Mouse (Mus musculus) embryonic facial prominence, embryonic 14.5 days (tissue): ENCODE data around the gene Wscd2. TPM values are rescaled to one million over a fixed set of nuclear protein-coding genes. Genes with fewer than 3 reads are reported as not detected.

Experiments used
- ATAC-seq: fragments of 200-750 bp; cut with Nextera tagmentation; 2 replicates; pipeline ENCODE4 v1.8.0; 2017; ENCODE audit warnings: low read depth, moderate number of reproducible peaks, moderate TSS enrichment
- DNase-seq: peaks from one replicate; pipeline ENCODE4 v3.0.0-alpha.2; 2015; ENCODE audit warnings: low spot score
- H3K27ac ChIP-seq: fragments of 300-500 bp; sonication (generic); replicated peaks from 2 replicates; pipeline ENCODE4 v1.5.1; 2014; ENCODE audit warnings: low read depth, mild to moderate bottlenecking, low read length, moderate library complexity
- H3K27me3 ChIP-seq: fragments of 300-500 bp; sonication (generic); replicated peaks from 2 replicates; pipeline ENCODE4 v1.6.1; 2014; ENCODE audit warnings: low read length; ENCODE audit not compliant: control insufficient read depth, insufficient read depth
- H3K36me3 ChIP-seq: fragments of 300-500 bp; sonication (generic); 2 replicates; pipeline ENCODE4 v1.6.1; 2014; ENCODE audit warnings: low read length, mixed read lengths; ENCODE audit not compliant: control insufficient read depth, insufficient read depth
- H3K4me1 ChIP-seq: fragments of 300-500 bp; sonication (generic); 2 replicates; pipeline ENCODE4 v1.6.1; 2014; ENCODE audit warnings: antibody characterized with exemption, low read length; ENCODE audit not compliant: control insufficient read depth, insufficient read depth
- H3K4me2 ChIP-seq: fragments of 300-500 bp; sonication (generic); 2 replicates; pipeline ENCODE4 v1.6.1; 2014; ENCODE audit warnings: low read depth, mild to moderate bottlenecking, low read length, moderate library complexity, mixed read lengths
- H3K4me3 ChIP-seq: fragments of 300-500 bp; sonication (generic); 2 replicates; pipeline ENCODE4 v1.5.1; 2014; ENCODE audit warnings: low read depth, mild to moderate bottlenecking, low read length
- H3K9ac ChIP-seq: fragments of 300-500 bp; sonication (generic); 2 replicates; pipeline ENCODE4 v1.6.1; 2014; ENCODE audit warnings: low read depth, mild to moderate bottlenecking, low read length, moderate library complexity, mixed read lengths
- H3K9me3 ChIP-seq: fragments of 300-500 bp; sonication (generic); 2 replicates; pipeline ENCODE4 v1.6.1; 2016; ENCODE audit warnings: low read length; ENCODE audit not compliant: control insufficient read depth
- WGBS: fragments of 180-500 bp; shearing (Covaris S2); extraction: QIAGEN DNeasy Blood & Tissue Kit; methylation state at CpG from one replicate; pipeline ENCODE4 v1.1.7; 2014; 5-methylcytosine and 5-hydroxymethylcytosine counted together
- polyA plus RNA-seq: library from polyadenylated mRNA; unstranded; fragments of >200 nt; fragmentation: Nextera tagmentation; extraction: Ambion mirVana; gene quantifications from 2 replicates; pipeline ENCODE4 v1.2.1, GENCODE M21; 2014

The Wscd2 gene
- polyA plus RNA-seq, 1 experiment from 2014 or later = 6.4 TPM

- Histone ChIP-seq H3K9me3 (no peaks in the 10 kb centered on the region), H3K36me3 (no peaks in the 10 kb centered on the region), H3K4me3 (peak overlapping the region; percentile 60), H3K27me3 (peaks cover 6% of the 10 kb centered on the region; the same call in 1 of the 2 replicates), H3K27ac (peak overlapping the region; percentile 69), H3K4me2 (peak overlapping the region; percentile 84), H3K4me1 (peaks cover 16% of the 10 kb centered on the region; the same call in 1 of the 2 replicates), H3K9ac (peak overlapping the region; percentile 76)
- ATAC-seq (peak; percentile 87), DNase-seq (peak; percentile 67)
- 3% methylated on average over 26 of the region's 63 CpGs for WGBS
Observed at GRCm38 (mm10) chr5:113490467-113491260, 531 bp downstream of the Wscd2 start.

DNA sequence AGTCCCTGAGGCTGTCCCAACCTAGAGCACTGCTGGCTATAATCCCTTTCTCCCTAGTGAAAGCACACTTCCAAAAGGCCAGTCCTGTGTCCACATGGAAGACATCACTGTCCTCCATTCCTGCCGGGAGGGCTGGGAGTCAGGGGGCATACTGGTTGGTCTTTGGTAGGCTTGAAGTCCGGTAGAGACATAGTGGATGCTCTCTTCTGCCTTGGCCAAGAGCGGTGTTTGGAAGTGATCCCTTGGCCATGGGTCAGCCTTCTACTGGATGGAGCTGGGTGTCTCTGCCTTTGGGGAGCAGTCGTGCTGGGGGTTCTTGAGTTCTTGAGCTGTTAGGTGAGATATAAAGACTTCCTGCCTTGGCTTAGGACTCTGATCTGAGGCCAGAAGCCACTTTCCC lies 1.4 kb downstream of the Wscd2 start:
- no peaks in the 10 kb centered on the region for H3K9me3 ChIP-seq
- peaks cover 16% of the 10 kb centered on the region; the same call in 1 of the 2 replicates for H3K4me1 ChIP-seq
- H3K9ac ChIP-seq = peak overlapping the region; percentile 76
- H3K4me2 ChIP-seq = peak overlapping the region; percentile 84
- H3K27me3 ChIP-seq = peaks cover 6% of the 10 kb centered on the region; the same call in 1 of the 2 replicates
- H3K27ac ChIP-seq = no peak overlapping the region
- no peaks in the 10 kb centered on the region for H3K36me3 ChIP-seq
- no peak for ATAC-seq
- H3K4me3 ChIP-seq = peak overlapping the region; percentile 60
- 62% methylated on average over 4 of the region's 4 CpGs for WGBS
- DNase-seq = no peak

- Histone ChIP-seq H3K27ac (no peak overlapping the region), H3K4me1 (peaks cover 16% of the 10 kb centered on the region; the same call in 1 of the 2 replicates), H3K36me3 (no peaks in the 10 kb centered on the region), H3K27me3 (peaks cover 6% of the 10 kb centered on the region; the same call in 1 of the 2 replicates), H3K9ac (no peak overlapping the region), H3K4me2 (peak overlapping the region; percentile 84), H3K9me3 (no peaks in the 10 kb centered on the region), H3K4me3 (peak overlapping the region; percentile 60)
- 73% methylated on average over 3 of the region's 3 CpGs for WGBS
- ATAC-seq (no peak), DNase-seq (no peak)
Observed at GRCm38 (mm10) chr5:113491988-113492387, 1.9 kb downstream of the Wscd2 start.

- 7% methylated on average over 7 of the region's 7 CpGs for WGBS
- Histone ChIP-seq H3K27me3 (peaks cover 6% of the 10 kb centered on the region; the same call in 1 of the 2 replicates), H3K27ac (no peak overlapping the region), H3K4me3 (peak overlapping the region; percentile 60), H3K36me3 (no peaks in the 10 kb centered on the region), H3K9me3 (no peaks in the 10 kb centered on the region), H3K4me1 (peaks cover 16% of the 10 kb centered on the region; the same call in 1 of the 2 replicates), H3K4me2 (peak overlapping the region; percentile 84), H3K9ac (peak overlapping the region; percentile 45)
- DNase-seq = peak; percentile 72
- ATAC-seq = peak; percentile 28; the same call in 1 of the 2 replicates
Observed at GRCm38 (mm10) chr5:113492417-113493035, 2.4 kb downstream of the Wscd2 start.

DNA sequence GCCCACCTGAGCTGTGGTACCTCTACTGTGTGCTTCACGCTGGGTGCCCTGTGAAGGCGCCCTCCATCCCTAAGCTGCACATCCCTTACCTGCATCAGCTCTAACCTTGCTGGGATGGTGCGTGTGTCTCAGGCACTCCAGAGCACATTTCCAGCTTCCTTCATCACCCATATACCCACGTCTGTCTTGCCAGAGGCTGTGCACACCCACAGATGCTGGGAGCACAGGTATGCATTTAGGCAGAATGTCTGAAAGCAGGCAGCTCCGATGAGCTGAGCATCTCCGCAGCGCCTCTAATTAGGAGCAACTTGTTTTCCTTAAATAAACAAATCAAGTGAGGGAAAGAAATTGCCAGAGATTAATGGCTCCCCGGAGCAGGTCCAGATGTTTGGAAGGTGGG lies 3.9 kb downstream of the Wscd2 start:
- no peak for DNase-seq
- no peak overlapping the region for H3K4me2 ChIP-seq
- ATAC-seq = no peak
- no peaks in the 10 kb centered on the region for H3K9me3 ChIP-seq
- no peak overlapping the region for H3K4me3 ChIP-seq
- H3K4me1 ChIP-seq = peaks cover 16% of the 10 kb centered on the region; the same call in 1 of the 2 replicates
- H3K27me3 ChIP-seq = peaks cover 6% of the 10 kb centered on the region; the same call in 1 of the 2 replicates
- H3K36me3 ChIP-seq = no peaks in the 10 kb centered on the region
- 59% methylated on average over 8 of the region's 8 CpGs for WGBS
- H3K9ac ChIP-seq = no peak overlapping the region; the same call in 1 of the 2 replicates
- H3K27ac ChIP-seq = no peak overlapping the region

DNA sequence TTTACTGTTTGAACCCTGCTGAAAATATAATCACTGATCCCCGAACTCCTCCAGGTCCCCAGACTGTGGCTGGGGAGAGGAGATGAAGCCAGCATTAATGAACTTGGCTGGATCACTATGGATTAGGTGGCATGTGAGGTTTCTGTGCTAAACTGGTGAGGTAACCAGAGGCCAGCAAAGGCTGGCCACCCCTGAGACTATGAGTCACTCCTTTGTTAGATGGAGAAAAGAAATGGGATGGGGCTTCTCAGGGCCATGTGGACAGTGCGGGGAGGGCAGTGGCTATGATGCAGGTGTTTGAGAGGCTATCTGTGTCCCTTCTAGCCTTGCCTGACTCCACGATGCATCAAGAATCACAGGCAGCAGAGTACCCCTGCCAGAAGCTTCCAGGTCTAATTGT lies 6.8 kb downstream of the Wscd2 start:
- Histone ChIP-seq H3K4me2 (no peak overlapping the region), H3K27me3 (no peaks in the 10 kb centered on the region; the same call in 1 of the 2 replicates), H3K9ac (no peak overlapping the region), H3K4me3 (no peak overlapping the region), H3K4me1 (peaks cover 13% of the 10 kb centered on the region; the same call in 1 of the 2 replicates), H3K27ac (no peak overlapping the region), H3K9me3 (no peaks in the 10 kb centered on the region), H3K36me3 (no peaks in the 10 kb centered on the region)
- ATAC-seq (no peak), DNase-seq (no peak)
- 70% methylated on average over 3 of the region's 3 CpGs for WGBS

- H3K36me3 ChIP-seq = no peaks in the 10 kb centered on the region
- H3K9me3 ChIP-seq = no peaks in the 10 kb centered on the region
- WGBS = 90% methylated on average over 11 of the region's 11 CpGs
- no peak overlapping the region for H3K4me2 ChIP-seq
- no peak overlapping the region for H3K9ac ChIP-seq
- H3K4me3 ChIP-seq = no peak overlapping the region
- no peaks in the 10 kb centered on the region for H3K27me3 ChIP-seq
- peaks cover 10% of the 10 kb centered on the region; the same call in 1 of the 2 replicates for H3K4me1 ChIP-seq
- DNase-seq (no peak), ATAC-seq (no peak)
- H3K27ac ChIP-seq = no peak overlapping the region
Observed at GRCm38 (mm10) chr5:113499421-113499820, 9.3 kb downstream of the Wscd2 start.

GRCm38 (mm10) chr5:113503276-113503675 lies 13.1 kb downstream of the Wscd2 start:
- 9% methylated on average over 10 of the region's 10 CpGs for WGBS
- Histone ChIP-seq H3K4me2 (no peak overlapping the region), H3K27me3 (no peaks in the 10 kb centered on the region), H3K36me3 (no peaks in the 10 kb centered on the region), H3K4me3 (no peak overlapping the region), H3K9ac (no peak overlapping the region), H3K9me3 (no peaks in the 10 kb centered on the region), H3K4me1 (peaks cover 10% of the 10 kb centered on the region), H3K27ac (no peak overlapping the region)
- DNase-seq (peak; percentile 52), ATAC-seq (peak; percentile 18; the same call in 1 of the 2 replicates)
